Mouse (Mus musculus) forebrain, postnatal 0 days (tissue): ENCODE measurements around the gene Klhl18. TPM values are rescaled to one million over a fixed set of nuclear protein-coding genes. Genes with fewer than 3 reads are reported as not detected.

Source experiments
- ATAC-seq: fragments of 200-750 bp; cut with Nextera tagmentation; 2 replicates; pipeline ENCODE4 v1.8.0; 2017; ENCODE audit warnings: mild to moderate bottlenecking, moderate library complexity
- DNase-seq: peaks from one replicate; pipeline ENCODE4 v3.0.0-alpha.2; 2015
- H3K27ac ChIP-seq: fragments of 300-500 bp; sonication (generic); 2 replicates; pipeline ENCODE4 v1.5.1; 2014; ENCODE audit warnings: low read depth, mild to moderate bottlenecking, antibody characterized with exemption, low read length, moderate library complexity, mixed read lengths
- H3K27me3 ChIP-seq: fragments of 300-500 bp; sonication (generic); 2 replicates; pipeline ENCODE4 v1.6.1; 2014; ENCODE audit warnings: mild to moderate bottlenecking, low read length, mixed read lengths; ENCODE audit not compliant: insufficient read depth
- H3K36me3 ChIP-seq: fragments of 300-500 bp; sonication (generic); 2 replicates; pipeline ENCODE4 v1.6.1; 2014; ENCODE audit warnings: mild to moderate bottlenecking, moderate library complexity; ENCODE audit not compliant: insufficient read depth
- H3K4me1 ChIP-seq: fragments of 300-500 bp; sonication (generic); 2 replicates; pipeline ENCODE4 v1.6.1; 2014; ENCODE audit warnings: antibody characterized with exemption; ENCODE audit not compliant: insufficient read depth
- H3K4me2 ChIP-seq: fragments of 300-500 bp; sonication (generic); 2 replicates; pipeline ENCODE4 v1.6.1; 2014; ENCODE audit warnings: low read depth, mild to moderate bottlenecking, moderate library complexity
- H3K4me3 ChIP-seq: fragments of 300-500 bp; sonication (generic); 2 replicates; pipeline ENCODE4 v1.5.1; 2014; ENCODE audit warnings: low read depth, low read length, mixed read lengths
- H3K9ac ChIP-seq: fragments of 300-500 bp; sonication (generic); 2 replicates; pipeline ENCODE4 v1.6.1; 2014; ENCODE audit warnings: mild to moderate bottlenecking
- H3K9me3 ChIP-seq: fragments of 300-500 bp; sonication (generic); 2 replicates; pipeline ENCODE4 v1.6.1; 2016; ENCODE audit warnings: low read length
- CTCF ChIP-seq: sonication (generic); IDR thresholded peaks from 2 replicates; pipeline ENCODE4 v1.5.1; 2016; ENCODE audit warnings: antibody characterized with exemption, control low read depth, low read depth
- WGBS: fragments of 180-500 bp; shearing (Covaris S2); extraction: QIAGEN DNeasy Blood & Tissue Kit; methylation state at CpG from one replicate; pipeline ENCODE4 v1.1.7; 2014; 5-methylcytosine and 5-hydroxymethylcytosine counted together
- polyA plus RNA-seq: library from polyadenylated mRNA; unstranded; fragments of >200 nt; fragmentation: Nextera tagmentation; extraction: Ambion mirVana; gene quantifications from 2 replicates; pipeline ENCODE4 v1.2.1, GENCODE M21; 2015
- total RNA-seq: library from RNA; depleted of rRNA; stranded (reverse); fragments of >200 nt; gene quantifications from 2 replicates; pipeline ENCODE4 v1.2.3, GENCODE M21; 2014

The Klhl18 gene
- total and polyA plus RNA-seq, 2 experiments from 2014 or later = 19.3 to 36.8 TPM

- TF ChIP-seq CTCF = no peak
Measured at GRCm38 (mm10) chr9:110419511-110420112, 56.9 kb downstream of the Klhl18 start, which contains the start of gene Ngp. Gene Ngp, plus strand, starts transcription at chr9:110419747.

GRCm38 (mm10) chr9:110413785-110414184, 62.7 kb downstream of the Klhl18 start:
- TF ChIP-seq CTCF = peak; percentile 52
- Histone ChIP-seq H3K4me1 (peaks cover 2% of the 10 kb centered on the region; the same call in 1 of the 2 replicates), H3K4me2 (no peak overlapping the region), H3K36me3 (no peaks in the 10 kb centered on the region), H3K27me3 (no peaks in the 10 kb centered on the region), H3K9ac (no peak overlapping the region), H3K9me3 (no peaks in the 10 kb centered on the region), H3K4me3 (no peak overlapping the region), H3K27ac (no peak overlapping the region)
- WGBS = 57% methylated on average over 9 of the region's 9 CpGs
- DNase-seq (no peak), ATAC-seq (no peak)

More at GRCm38 (mm10) chr9:110419511-110420112, 56.9 kb downstream of the Klhl18 start, which contains the start of gene Ngp:
- Histone ChIP-seq H3K4me3 (no peak within 1 kb of the TSS), H3K27ac (no peak within 1 kb of the TSS), H3K36me3 (no peaks in the 10 kb centered on the region), H3K4me1 (no peaks in the 10 kb centered on the region), H3K9ac (no peak within 1 kb of the TSS), H3K9me3 (no peaks in the 10 kb centered on the region), H3K4me2 (no peak within 1 kb of the TSS), H3K27me3 (no peaks in the 10 kb centered on the region)
- WGBS = 89% methylated on average over 12 of the region's 12 CpGs
- ATAC-seq (no peak), DNase-seq (no peak)

GRCm38 (mm10) chr9:110412926-110413325, 63.6 kb downstream of the Klhl18 start:
- no peak for TF ChIP-seq CTCF
- 73% methylated on average over 7 of the region's 7 CpGs for WGBS
- Histone ChIP-seq H3K27me3 (no peaks in the 10 kb centered on the region), H3K36me3 (no peaks in the 10 kb centered on the region), H3K4me1 (peaks cover 5% of the 10 kb centered on the region; the same call in 1 of the 2 replicates), H3K4me3 (no peak overlapping the region), H3K4me2 (no peak overlapping the region), H3K9me3 (no peaks in the 10 kb centered on the region), H3K9ac (no peak overlapping the region), H3K27ac (no peak overlapping the region)
- DNase-seq (no peak), ATAC-seq (no peak)

- Histone ChIP-seq H3K27me3 (no peaks in the 10 kb centered on the region), H3K4me2 (no peak overlapping the region), H3K36me3 (no peaks in the 10 kb centered on the region), H3K4me1 (peaks cover 13% of the 10 kb centered on the region; the same call in 1 of the 2 replicates), H3K9ac (no peak overlapping the region), H3K27ac (no peak overlapping the region), H3K9me3 (no peaks in the 10 kb centered on the region), H3K4me3 (no peak overlapping the region)
- DNase-seq (peak; percentile 70), ATAC-seq (no peak)
- TF ChIP-seq CTCF = peak; percentile 75
- WGBS = 38% methylated on average over 6 of the region's 6 CpGs
Measured at GRCm38 (mm10) chr9:110410908-110411887, 65.3 kb downstream of the Klhl18 start.

- 0 out of 2 replicates have a peak, but pooled peaks cover 3% of the 10 kb centered on the region for H3K36me3 ChIP-seq
- peaks cover 13% of the 10 kb centered on the region; the same call in 1 of the 2 replicates for H3K4me1 ChIP-seq
- H3K27me3 ChIP-seq = no peaks in the 10 kb centered on the region
- H3K27ac ChIP-seq = peak within 1 kb of the TSS; percentile 86
- DNase-seq (peak; percentile 99), ATAC-seq (peak; percentile 97)
- peak within 1 kb of the TSS; percentile 69 for H3K4me2 ChIP-seq
- no peaks in the 10 kb centered on the region for H3K9me3 ChIP-seq
- TF ChIP-seq CTCF = no peak
- WGBS = under 1% methylated on average over 37 of the region's 39 CpGs
- H3K4me3 ChIP-seq = peak within 1 kb of the TSS; percentile 77
- H3K9ac ChIP-seq = peak within 1 kb of the TSS; percentile 80
Measured at GRCm38 (mm10) chr9:110408099-110408773, 68.3 kb downstream of the Klhl18 start, which contains the start of gene Ptpn23. Gene Ptpn23, minus strand, starts transcription at chr9:110408213.

GRCm38 (mm10) chr9:110407311-110408098, 69.0 kb downstream of the Klhl18 start:
- Histone ChIP-seq H3K4me1 (peaks cover 13% of the 10 kb centered on the region; the same call in 1 of the 2 replicates), H3K9ac (peak overlapping the region; percentile 80), H3K4me3 (peak overlapping the region; percentile 77), H3K36me3 (0 out of 2 replicates have a peak, but pooled peaks cover 3% of the 10 kb centered on the region), H3K27ac (peak overlapping the region; percentile 70), H3K4me2 (peak overlapping the region; percentile 69), H3K27me3 (no peaks in the 10 kb centered on the region), H3K9me3 (no peaks in the 10 kb centered on the region)
- peak; percentile 70 for ATAC-seq
- DNase-seq = no peak
- TF ChIP-seq CTCF = no peak
- 3% methylated on average over 41 of the region's 41 CpGs for WGBS
